Mouse (Mus musculus): ENCODE results near the gene Odf2. TPM values are rescaled to one million over a fixed set of nuclear protein-coding genes. Genes with fewer than 3 reads are reported as not detected.

Gene Odf2
- 67.3 and 75.9 TPM in 2 replicates for polyA plus RNA-seq (2015; fragmentation: Nextera tagmentation; extraction: Ambion mirVana)

DNA sequence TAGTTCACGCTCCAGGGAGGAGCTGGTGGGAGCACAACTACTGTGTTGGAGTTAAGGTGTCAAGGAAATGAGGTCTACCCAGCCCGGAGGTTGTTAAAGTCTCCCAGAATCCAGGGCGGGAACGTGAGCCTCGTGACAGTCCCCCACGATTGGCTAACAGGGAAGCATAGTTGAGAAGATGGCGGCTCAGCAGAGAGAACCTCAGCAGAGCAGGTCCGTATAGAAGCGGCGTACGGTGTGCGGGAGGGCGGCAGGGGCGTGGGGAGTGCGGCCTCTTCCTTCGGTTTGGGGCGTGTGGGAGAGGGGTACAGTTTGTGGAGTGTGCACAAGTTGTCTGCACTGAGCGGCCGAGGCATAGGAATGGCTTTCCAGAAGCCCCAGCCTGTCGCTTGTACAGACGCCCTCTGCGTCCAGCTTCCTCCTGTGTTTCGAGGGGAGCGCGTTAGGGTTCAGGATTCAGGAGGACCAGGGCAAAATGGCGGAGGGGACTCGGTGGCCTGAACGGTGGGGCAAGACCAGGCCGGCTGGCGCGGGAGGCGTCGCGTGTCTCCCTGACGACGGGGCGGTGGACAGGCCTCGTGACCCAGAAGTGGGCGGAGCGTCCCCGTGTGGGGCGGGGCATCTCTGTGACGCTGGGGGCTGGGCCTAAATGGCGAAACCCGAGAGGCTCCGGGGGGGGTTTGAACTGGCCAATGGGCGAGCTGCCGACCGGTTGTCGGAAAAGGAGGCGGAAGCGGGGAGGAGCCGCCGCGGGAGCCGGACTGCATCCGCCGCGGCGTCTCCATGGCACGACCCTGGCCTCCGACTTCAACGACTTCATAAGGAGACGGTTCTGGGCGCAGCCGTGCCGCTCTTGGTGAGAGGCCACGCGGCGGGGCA lies at the start of gene Odf2:
Gene Odf2, plus strand, starts transcription at position 156 of the 879 bp plus-strand sequence.
- peak within 1 kb of the TSS; percentile 84 for H3K27ac ChIP-seq
- no peaks in the 10 kb centered on the region for H3K27me3 ChIP-seq (replicated peaks)
- peak within 1 kb of the TSS; percentile 97 for H3K4me2 ChIP-seq
- no peaks in the 10 kb centered on the region for H3K9me3 ChIP-seq
- H3K36me3 ChIP-seq (replicated peaks): peaks cover 18% of the 10 kb centered on the region; the same call in 1 of the 2 replicates
- peak within 1 kb of the TSS; percentile 87 for H3K9ac ChIP-seq
- ATAC-seq (replicated peaks): peak; percentile 92
- WGBS: under 1% methylated on average over 70 of the region's 70 CpGs
- H3K4me3 ChIP-seq: peak within 1 kb of the TSS; percentile 81
- peaks cover 21% of the 10 kb centered on the region for H3K4me1 ChIP-seq

DNA sequence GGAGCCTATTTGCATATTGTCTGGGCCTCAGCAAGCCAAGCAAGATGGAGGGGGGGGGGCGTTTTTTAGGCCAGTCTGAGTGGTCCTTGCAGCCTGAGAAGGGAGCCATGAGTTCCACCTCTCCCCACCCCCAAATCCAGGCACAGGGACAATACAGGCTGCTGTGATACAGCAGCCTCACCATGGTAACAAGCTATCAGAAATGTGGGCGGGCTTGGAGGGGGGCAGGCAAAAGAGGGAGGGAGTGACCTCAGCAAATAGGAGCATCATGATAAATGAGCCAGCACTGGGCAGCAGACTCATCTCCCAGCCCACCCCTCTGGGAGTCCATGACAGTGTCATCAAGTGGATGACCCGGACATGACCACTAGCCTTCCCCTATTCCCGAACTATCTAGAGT lies 49.6 kb upstream of the Odf2 start:
- H3K4me2 ChIP-seq: no peak overlapping the region
- no peak overlapping the region for H3K4me3 ChIP-seq
- 0 out of 2 replicates have a peak, but pooled peaks cover 3% of the 10 kb centered on the region for H3K36me3 ChIP-seq (replicated peaks)
- H3K27me3 ChIP-seq (replicated peaks): no peaks in the 10 kb centered on the region
- H3K4me1 ChIP-seq: peaks cover 24% of the 10 kb centered on the region
- peak; percentile 62 for ATAC-seq (replicated peaks)
- H3K9me3 ChIP-seq: no peaks in the 10 kb centered on the region
- 15% methylated on average over 4 of the region's 4 CpGs for WGBS
- H3K27ac ChIP-seq: peak overlapping the region; percentile 46; the same call in 1 of the 2 replicates
- no peak overlapping the region for H3K9ac ChIP-seq

DNA sequence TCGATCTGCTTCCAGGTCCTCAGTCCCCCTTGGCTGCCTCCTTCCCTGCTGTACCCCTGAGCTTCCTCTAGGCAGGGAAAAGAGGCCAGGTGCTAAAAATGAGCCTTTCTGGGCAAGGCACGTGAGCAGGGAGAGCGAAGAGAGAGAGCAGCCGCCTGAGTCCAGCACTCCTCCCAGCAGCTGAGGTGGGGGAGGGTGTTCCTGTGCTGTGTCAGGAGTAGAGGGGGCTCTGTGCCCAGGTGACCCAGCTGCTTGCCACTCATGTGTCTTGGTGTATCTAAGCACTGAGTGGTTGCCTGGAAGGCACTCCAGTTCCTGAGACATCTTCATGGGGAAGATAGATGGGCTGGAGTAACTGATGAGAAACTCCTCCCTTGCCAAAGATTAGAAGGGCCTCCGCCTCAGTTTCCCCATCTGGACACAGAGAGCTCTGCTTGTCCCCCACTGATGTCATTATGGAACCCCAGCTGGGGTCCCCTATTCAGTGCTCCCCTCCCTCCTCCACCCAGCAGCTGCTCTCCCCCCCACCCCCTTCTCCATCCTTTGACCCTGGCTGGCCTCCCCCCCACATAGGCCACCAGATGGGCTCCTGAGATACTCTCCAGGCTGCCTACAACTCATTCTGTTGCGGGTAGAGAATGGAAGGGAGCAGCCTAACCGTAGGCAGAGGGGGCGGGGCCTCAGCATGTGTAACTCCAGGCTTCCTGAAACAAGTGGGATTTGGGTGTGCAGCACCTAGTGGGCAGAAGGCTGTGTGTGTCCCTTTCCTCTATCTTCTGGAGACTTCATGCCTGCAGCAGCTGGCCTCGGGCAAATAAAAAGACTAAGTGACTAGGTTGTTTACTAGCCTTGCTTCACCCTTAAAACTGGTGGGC lies 45.6 kb upstream of the Odf2 start:
- Histone ChIP-seq H3K27me3 (replicated peaks) (no peaks in the 10 kb centered on the region), H3K4me3 (no peak overlapping the region), H3K9ac (no peak overlapping the region), H3K4me2 (no peak overlapping the region), H3K27ac (no peak overlapping the region), H3K36me3 (replicated peaks) (no peaks in the 10 kb centered on the region), H3K9me3 (no peaks in the 10 kb centered on the region), H3K4me1 (peaks cover 37% of the 10 kb centered on the region)
- 27% methylated on average over 9 of the region's 9 CpGs for WGBS
- ATAC-seq (replicated peaks): no peak; the same call in 1 of the 2 replicates

DNA sequence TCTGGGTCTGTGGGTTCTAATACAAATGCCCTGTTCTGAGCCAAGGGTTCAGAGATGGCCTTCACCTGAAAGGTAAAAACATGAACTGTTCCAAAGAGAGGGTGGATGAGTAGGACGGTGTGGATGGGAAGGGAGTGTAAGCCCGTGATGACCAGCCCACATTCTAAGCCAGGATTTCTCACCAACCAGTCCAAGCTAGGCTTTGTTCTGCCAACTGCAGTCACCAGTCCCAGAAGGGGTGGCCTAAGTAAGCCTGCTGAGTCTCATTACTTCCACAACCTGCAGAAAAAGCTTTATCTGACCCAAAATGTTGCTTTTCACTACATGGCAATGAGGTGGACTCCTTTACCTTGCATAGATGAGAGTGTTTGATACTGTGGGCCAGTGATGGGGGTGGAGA lies 44.9 kb upstream of the Odf2 start:
- peak overlapping the region; percentile 75; the same call in 1 of the 2 replicates for H3K4me2 ChIP-seq
- H3K4me1 ChIP-seq: peaks cover 37% of the 10 kb centered on the region
- no peaks in the 10 kb centered on the region for H3K9me3 ChIP-seq
- peak overlapping the region; percentile 66; the same call in 1 of the 2 replicates for H3K4me3 ChIP-seq
- H3K36me3 ChIP-seq (replicated peaks): no peaks in the 10 kb centered on the region
- H3K27me3 ChIP-seq (replicated peaks): no peaks in the 10 kb centered on the region
- H3K9ac ChIP-seq: no peak overlapping the region
- no peak for ATAC-seq (replicated peaks)
- H3K27ac ChIP-seq: no peak overlapping the region
- 26% methylated on average over 2 of the region's 2 CpGs for WGBS

DNA sequence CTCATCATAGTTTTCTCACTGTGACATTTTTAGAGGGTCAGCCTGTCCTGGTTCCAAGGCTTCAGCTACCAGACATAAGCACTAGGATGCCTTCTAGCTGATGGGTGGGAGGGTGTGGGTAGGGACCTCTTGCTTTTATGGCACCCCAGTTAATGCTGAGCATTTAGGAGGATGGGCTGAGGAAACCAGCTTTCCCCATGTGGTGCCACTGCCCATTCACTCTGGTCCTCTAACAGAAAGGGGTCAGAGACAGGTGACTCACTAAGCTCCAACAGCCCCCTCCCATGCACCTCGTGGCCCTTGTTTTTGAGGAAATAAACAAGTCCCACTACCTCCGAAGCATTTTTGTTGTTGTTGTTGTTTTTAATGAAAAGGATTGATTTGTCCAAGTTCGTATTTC lies 44.4 kb upstream of the Odf2 start:
- no peaks in the 10 kb centered on the region for H3K36me3 ChIP-seq (replicated peaks)
- H3K4me2 ChIP-seq: peak overlapping the region; percentile 75
- no peak overlapping the region for H3K27ac ChIP-seq
- peak overlapping the region; percentile 79; the same call in 1 of the 2 replicates for H3K9ac ChIP-seq
- no peaks in the 10 kb centered on the region for H3K9me3 ChIP-seq
- no peaks in the 10 kb centered on the region for H3K27me3 ChIP-seq (replicated peaks)
- H3K4me1 ChIP-seq: peaks cover 37% of the 10 kb centered on the region
- 8% methylated on average over 3 of the region's 3 CpGs for WGBS
- H3K4me3 ChIP-seq: peak overlapping the region; percentile 66
- ATAC-seq (replicated peaks): no peak

DNA sequence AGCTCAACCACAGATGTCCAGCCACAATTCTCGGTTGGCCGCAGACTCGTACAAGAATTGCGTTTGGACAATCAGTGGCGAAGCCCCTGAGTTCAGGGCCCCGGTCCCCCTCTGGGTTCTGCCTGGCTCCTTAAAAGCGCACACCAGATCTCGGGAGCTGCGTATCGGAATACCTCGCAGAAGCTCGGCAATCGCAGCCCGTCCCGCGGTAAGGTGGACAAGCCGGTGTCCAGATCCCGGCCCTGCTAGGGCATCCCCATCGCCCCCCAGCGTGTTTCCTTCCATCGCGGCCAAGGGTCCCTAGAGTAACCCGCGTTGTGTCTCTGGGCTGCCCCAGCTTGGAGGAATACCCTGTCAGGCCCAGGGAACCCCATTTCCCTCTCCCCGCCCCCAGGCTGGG lies 43.4 kb upstream of the Odf2 start:
- Histone ChIP-seq H3K27me3 (replicated peaks) (no peaks in the 10 kb centered on the region), H3K4me3 (peak overlapping the region; percentile 66), H3K4me2 (peak overlapping the region; percentile 75), H3K9ac (peak overlapping the region; percentile 79), H3K9me3 (no peaks in the 10 kb centered on the region), H3K4me1 (peaks cover 37% of the 10 kb centered on the region), H3K36me3 (replicated peaks) (no peaks in the 10 kb centered on the region), H3K27ac (peak overlapping the region; percentile 80)
- peak; percentile 27 for ATAC-seq (replicated peaks)
- 2% methylated on average over 25 of the region's 25 CpGs for WGBS

DNA sequence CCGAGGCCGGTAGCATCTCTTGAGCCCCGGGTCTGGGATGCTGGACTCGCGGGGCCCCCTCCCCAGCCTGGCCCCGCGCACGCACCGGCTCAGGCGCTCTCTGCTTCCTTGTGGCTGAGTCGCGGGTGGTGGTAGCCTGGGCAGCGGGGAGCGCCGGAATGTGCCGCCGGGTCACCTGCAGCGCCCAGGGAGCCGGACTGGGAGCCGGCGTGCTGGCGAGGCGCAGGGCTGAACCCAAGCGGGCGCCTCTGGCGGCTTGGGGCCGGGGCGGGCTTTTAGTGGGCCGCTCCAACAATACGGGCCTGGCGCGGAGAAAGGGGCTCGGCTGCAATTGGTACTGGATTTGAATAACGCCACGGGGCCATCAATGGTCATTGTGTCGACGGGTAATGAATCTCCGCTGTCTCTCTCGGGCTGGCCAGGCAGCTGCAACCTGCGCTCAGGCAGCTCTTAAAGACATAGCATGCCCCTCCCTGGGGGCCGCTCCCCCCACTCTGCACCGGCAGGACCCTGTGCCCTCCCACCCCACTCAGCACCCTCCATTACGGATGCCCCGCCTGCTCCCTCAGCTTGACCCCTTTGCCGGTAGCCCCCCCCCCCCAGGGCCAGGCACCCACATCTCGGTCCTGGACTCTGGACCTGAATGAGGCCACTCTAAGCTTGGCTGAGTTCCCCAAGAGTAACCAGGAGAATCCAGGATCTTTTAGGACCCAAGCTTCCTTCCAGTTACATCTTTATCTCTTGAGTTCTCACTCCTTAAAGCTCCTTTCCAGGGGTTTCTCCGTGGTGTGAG lies 42.8 kb upstream of the Odf2 start:
- peaks cover 35% of the 10 kb centered on the region for H3K4me1 ChIP-seq
- no peaks in the 10 kb centered on the region for H3K9me3 ChIP-seq
- H3K27ac ChIP-seq: peak overlapping the region; percentile 80
- peak overlapping the region; percentile 66 for H3K4me3 ChIP-seq
- no peaks in the 10 kb centered on the region for H3K27me3 ChIP-seq (replicated peaks)
- no peaks in the 10 kb centered on the region for H3K36me3 ChIP-seq (replicated peaks)
- peak overlapping the region; percentile 75 for H3K4me2 ChIP-seq
- H3K9ac ChIP-seq: peak overlapping the region; percentile 79
- peak; percentile 57 for ATAC-seq (replicated peaks)
- WGBS: 2% methylated on average over 46 of the region's 47 CpGs

DNA sequence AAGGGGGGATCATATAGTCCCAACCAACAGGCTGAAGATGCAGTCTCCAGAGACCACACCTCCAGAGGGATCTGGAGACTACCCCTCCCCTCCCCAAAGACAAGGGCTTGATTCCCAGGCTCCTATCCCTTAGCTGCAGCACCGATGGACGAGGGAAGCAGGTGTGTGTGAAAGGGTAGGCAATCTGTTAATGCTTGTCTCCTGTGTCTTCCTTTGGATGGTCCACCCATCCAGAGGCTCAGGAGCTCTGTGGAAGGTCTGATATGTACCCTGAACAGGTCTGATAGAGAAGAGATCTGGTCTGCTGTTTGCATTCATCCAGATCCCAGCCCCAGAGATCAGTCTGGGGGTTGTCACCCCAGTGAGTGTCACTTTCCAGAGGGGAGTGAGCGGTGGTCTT lies 42.1 kb upstream of the Odf2 start:
- H3K4me1 ChIP-seq: peaks cover 35% of the 10 kb centered on the region
- no peak overlapping the region for H3K27ac ChIP-seq
- H3K36me3 ChIP-seq (replicated peaks): no peaks in the 10 kb centered on the region
- no peaks in the 10 kb centered on the region for H3K9me3 ChIP-seq
- no peaks in the 10 kb centered on the region for H3K27me3 ChIP-seq (replicated peaks)
- ATAC-seq (replicated peaks): no peak
- 0 out of 2 replicates have a peak overlapping the region, but pooled peaks have one; percentile 79 for H3K9ac ChIP-seq
- peak overlapping the region; percentile 75 for H3K4me2 ChIP-seq
- peak overlapping the region; percentile 66; the same call in 1 of the 2 replicates for H3K4me3 ChIP-seq
- 23% methylated on average over 3 of the region's 3 CpGs for WGBS

DNA sequence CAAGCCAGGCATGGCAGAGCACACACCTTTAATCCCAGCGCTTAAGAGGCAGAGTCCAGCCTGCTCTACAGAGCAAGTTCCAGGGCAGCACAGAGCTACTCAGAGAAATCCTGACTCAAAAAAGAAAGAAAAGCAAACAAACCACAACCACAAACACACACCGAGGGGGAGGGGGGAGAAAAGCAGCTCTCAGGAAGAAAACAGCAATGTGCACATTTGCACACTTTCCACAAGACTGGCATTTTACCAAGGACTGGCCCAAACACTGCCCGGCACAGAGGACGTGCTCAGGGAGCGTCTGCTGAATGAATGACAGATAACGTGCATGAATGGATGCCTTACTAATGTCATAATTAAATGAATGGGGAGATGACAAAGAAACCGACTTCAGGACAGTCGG lies 40.0 kb upstream of the Odf2 start:
- Histone ChIP-seq H3K4me2 (no peak overlapping the region), H3K9ac (no peak overlapping the region), H3K9me3 (no peaks in the 10 kb centered on the region), H3K4me3 (no peak overlapping the region), H3K27me3 (replicated peaks) (no peaks in the 10 kb centered on the region), H3K4me1 (peaks cover 30% of the 10 kb centered on the region), H3K27ac (no peak overlapping the region), H3K36me3 (replicated peaks) (no peaks in the 10 kb centered on the region)
- WGBS: 34% methylated on average over 8 of the region's 8 CpGs
- ATAC-seq (replicated peaks): no peak

DNA sequence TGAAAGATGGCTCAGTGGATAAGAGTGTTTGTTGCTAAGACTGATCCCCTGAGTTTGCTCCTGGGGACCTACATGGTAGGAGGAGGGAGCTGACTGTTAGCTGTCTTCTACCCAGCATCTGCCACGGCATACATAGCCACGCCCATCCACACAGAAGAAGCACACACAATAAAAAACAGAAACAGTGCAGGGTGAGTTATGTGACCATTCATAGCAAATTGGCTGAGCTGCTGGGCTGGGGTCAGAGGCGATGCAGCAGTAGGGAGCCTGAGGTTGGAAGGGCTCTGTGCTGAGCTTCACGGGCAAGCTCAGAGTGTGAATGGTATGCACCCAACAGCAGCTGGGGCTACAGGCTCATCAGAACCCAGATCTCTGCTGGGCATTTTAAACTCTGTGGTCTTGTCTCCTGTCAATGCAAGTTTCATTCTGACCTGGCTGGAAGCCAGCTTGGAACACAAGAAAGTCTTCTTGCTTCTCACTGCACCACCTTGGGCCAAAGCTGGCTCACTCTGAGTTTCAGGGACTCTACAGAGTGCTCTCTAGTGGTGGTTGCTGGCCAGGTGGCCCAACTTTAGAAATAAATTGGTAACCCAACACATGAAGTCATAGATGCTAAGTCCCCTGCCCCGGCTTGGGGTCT lies 39.1 kb upstream of the Odf2 start:
- no peak overlapping the region for H3K27ac ChIP-seq
- no peak overlapping the region for H3K9ac ChIP-seq
- WGBS: 46% methylated on average over 5 of the region's 5 CpGs
- no peak for ATAC-seq (replicated peaks)
- no peaks in the 10 kb centered on the region for H3K27me3 ChIP-seq (replicated peaks)
- no peaks in the 10 kb centered on the region for H3K36me3 ChIP-seq (replicated peaks)
- H3K4me3 ChIP-seq: no peak overlapping the region
- peaks cover 20% of the 10 kb centered on the region for H3K4me1 ChIP-seq
- no peak overlapping the region for H3K4me2 ChIP-seq
- H3K9me3 ChIP-seq: no peaks in the 10 kb centered on the region

DNA sequence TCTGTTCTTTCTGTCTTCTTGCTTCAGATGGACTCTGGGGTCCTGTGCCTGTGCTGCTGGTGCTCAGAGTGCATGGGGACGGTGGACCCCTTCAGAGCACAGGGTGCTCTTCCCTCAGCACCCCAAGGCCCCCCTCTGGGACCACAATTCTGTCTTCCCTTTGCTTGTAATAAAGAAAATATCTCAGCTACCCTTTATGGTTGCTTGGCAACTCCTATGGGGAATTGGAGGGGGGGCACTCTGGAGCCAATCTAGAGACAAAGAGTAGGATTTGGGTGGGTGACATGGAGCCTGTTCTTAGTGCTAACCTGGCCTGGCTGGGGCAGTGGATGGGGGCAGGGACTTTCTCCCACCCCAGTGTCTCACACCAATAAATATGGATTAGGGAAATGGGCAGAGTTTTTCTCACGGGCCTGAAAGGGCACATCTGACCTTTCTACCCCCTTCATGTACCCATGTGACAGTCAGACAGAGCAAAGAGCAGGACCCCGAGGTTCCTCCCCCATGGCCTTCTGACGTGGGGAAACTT lies 36.0 kb upstream of the Odf2 start:
- H3K9ac ChIP-seq: no peak overlapping the region
- H3K4me3 ChIP-seq: no peak overlapping the region
- no peak overlapping the region for H3K27ac ChIP-seq
- H3K36me3 ChIP-seq (replicated peaks): no peaks in the 10 kb centered on the region
- no peak overlapping the region for H3K4me2 ChIP-seq
- no peaks in the 10 kb centered on the region for H3K27me3 ChIP-seq (replicated peaks)
- WGBS: 5% methylated on average over 4 of the region's 4 CpGs
- H3K4me1 ChIP-seq: peaks cover 15% of the 10 kb centered on the region
- no peak for ATAC-seq (replicated peaks)
- H3K9me3 ChIP-seq: no peaks in the 10 kb centered on the region

Data from midbrain, embryonic 15.5 days (tissue).